Mouse (Mus musculus) small intestine, adult 2 months (tissue): ENCODE data around the gene Fam169b.

Source experiments
- CTCF ChIP-seq: fragments of 200-500 bp; IDR thresholded peaks from 2 replicates; pipeline ENCODE4 v1.5.1; 2012; ENCODE audit warnings: low read depth, mild to moderate bottlenecking, control low read depth, inconsistent platforms, low read length, moderate library complexity, mixed read lengths; ENCODE audit not compliant: insufficient replicate concordance, insufficient read length; ENCODE audit errors: extremely low read depth
- POLR2A ChIP-seq: fragments of 200-500 bp; IDR thresholded peaks from 2 replicates; pipeline ENCODE4 v1.6.1; 2012; ENCODE audit warnings: low read depth, mild to moderate bottlenecking, control low read depth, inconsistent platforms, low read length, moderate library complexity

- TF ChIP-seq CTCF (no peak), POLR2A (no peak)
Observed at GRCm38 (mm10) chr7:68400516-68400915, 126.9 kb downstream of the Fam169b start.
